Mouse (Mus musculus): ENCODE data around the gene Vdr. TPM values are rescaled to one million over a fixed set of nuclear protein-coding genes. Genes with fewer than 3 reads are reported as not detected.

The Vdr gene
- polyA plus RNA-seq, 1 experiment from 2014 or later: 0.72 TPM

DNA sequence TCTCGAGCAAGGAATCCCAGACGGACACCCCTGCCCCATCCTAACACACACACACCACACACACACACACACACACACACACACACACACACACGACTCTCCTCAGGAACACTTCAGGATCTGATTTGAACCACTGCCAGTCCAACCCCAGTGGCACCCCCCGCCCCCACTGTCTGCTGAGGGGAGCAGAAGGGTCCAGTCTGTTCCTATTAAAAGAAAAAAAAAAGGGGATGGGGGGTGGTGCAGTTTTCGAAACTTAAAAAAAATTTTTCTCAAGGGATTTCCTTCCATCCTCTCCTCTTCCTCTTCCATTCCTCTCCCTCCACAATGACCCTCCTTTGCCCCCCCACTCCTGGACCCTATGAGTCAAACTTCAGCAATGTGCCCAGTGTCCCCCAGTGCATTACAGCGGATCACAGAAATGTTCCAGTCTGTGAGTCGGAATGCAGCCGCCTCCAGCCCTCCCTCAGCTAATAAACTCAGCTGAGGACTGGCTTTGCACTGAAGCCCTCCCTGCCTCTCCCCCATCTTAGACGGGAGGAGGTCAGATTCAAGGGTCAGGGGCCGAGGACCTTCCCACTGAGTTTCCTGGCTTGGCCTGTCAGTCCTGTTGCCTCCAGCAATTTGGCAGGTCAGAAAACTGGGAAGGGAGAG is 78.3 kb downstream of the Vdr start:
- Histone ChIP-seq H3K4me3 (ENCODE audit: low read depth, low read length) (peak overlapping the region; percentile 90), H3K27ac (ENCODE audit: low read depth, low read length) (peak overlapping the region; percentile 96), H3K27me3 (ENCODE audit: control insufficient read depth, insufficient read depth, low read length) (no peaks in the 10 kb centered on the region), H3K4me1 (ENCODE audit: control insufficient read depth, insufficient read depth, low read length) (peaks cover 31% of the 10 kb centered on the region), H3K36me3 (ENCODE audit: control insufficient read depth, insufficient read depth, low read length) (no peaks in the 10 kb centered on the region), H3K9ac (ENCODE audit: low read depth, low read length) (peak overlapping the region; percentile 97), H3K9me3 (replicated peaks; ENCODE audit: control insufficient read depth, low read length) (no peaks in the 10 kb centered on the region), H3K4me2 (peak overlapping the region; percentile 83)
- ATAC-seq (replicated peaks; ENCODE audit: insufficient number of reproducible peaks, low FRiP score, low TSS enrichment): no peak
- WGBS (ENCODE audit: insufficient replicate concordance): 3% methylated on average over 10 of the region's 10 CpGs

DNA sequence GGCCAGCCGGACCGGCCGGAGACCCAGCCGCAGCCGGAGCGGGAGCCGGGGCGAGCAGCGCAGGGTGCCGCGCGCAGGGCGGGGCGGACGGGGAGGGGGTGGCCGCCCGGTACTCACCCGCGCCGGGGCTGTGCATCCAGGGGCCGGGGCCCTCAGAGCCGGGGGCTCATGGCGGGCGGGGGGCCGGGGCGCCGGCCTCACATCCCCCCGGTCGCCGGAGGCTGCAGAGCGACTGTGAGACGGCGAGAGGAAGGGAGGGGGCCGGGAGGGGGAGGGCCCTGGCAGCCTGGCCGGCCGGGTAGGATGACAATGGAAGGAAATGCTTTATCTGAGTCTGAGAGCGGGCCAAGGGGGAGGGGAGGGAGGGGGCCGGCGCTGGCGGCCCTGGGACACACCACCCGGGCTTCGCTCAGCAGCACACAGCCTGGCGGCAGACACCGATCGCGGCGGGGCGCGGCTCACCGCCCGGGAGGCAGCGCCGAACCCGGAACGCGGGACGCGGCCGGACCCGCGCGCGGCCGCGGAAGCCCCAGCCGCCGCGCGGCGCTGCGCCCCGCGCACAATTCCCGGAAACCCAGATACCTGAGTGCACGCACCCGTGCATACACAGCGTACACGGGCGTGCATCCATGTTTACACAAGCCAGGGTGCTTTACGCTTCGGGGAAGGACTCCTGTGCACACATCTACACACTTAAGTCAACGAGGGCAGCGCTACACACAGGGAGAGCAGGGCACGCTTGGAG is 79.0 kb downstream of the Vdr start:
- Histone ChIP-seq H3K36me3 (ENCODE audit: control insufficient read depth, insufficient read depth, low read length) (no peaks in the 10 kb centered on the region), H3K27me3 (ENCODE audit: control insufficient read depth, insufficient read depth, low read length) (no peaks in the 10 kb centered on the region), H3K9ac (ENCODE audit: low read depth, low read length) (peak overlapping the region; percentile 97), H3K27ac (ENCODE audit: low read depth, low read length) (peak overlapping the region; percentile 96), H3K9me3 (replicated peaks; ENCODE audit: control insufficient read depth, low read length) (no peaks in the 10 kb centered on the region), H3K4me3 (ENCODE audit: low read depth, low read length) (peak overlapping the region; percentile 90), H3K4me1 (ENCODE audit: control insufficient read depth, insufficient read depth, low read length) (peaks cover 34% of the 10 kb centered on the region), H3K4me2 (peak overlapping the region; percentile 83)
- under 1% methylated on average over 75 of the region's 84 CpGs for WGBS (ENCODE audit: insufficient replicate concordance)
- peak; percentile 81 for ATAC-seq (replicated peaks; ENCODE audit: insufficient number of reproducible peaks, low FRiP score, low TSS enrichment)

DNA sequence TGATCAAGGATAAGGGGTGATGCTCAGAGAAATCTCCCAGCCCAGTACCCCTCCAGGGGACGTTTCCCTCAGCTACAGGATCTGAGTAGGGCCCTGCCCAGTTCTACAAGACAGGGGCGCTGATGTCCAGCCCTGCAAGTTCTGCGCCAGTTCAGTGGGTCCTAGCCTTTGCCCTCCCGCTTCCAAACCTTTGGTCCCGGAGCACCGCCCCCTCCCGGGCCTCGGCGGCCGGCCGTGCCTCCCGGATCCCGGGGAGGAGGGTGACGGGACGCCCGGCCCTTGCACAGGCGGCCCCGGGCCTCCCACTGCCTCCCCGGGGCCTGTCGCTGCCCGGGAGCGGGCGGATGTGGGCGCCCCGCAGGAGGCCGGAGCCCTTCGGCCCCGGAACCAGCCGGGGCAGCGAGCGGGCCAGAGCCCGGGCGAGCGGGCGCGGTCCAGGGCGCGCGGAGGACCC is 79.6 kb downstream of the Vdr start:
- peak; percentile 10; the same call in 1 of the 2 replicates for ATAC-seq (replicated peaks; ENCODE audit: insufficient number of reproducible peaks, low FRiP score, low TSS enrichment)

DNA sequence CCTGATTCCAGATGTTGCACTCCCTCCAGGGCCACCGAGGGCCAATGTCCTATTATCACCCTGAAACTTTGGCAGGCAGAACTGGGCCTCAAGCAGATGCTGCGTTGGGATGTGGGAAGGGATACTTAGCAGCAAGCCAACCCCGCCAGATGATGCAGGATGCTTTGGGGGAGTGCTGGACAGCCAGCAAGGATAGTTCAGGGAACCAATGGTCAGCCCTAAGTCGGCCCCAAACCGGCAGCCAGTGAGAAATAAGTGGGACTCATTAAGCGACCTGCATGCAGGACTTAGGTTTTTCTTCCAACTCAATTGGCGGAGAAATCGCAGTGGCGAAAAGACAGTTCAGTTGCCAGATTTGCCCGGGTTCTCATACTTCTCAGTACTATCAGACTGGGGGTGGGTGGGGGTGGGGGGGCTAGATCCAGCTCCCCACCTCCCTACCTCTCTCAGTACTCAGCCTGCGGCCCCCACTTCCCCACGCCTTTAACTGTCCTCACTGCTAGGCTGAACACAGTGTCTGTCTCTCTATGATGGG is 80.1 kb downstream of the Vdr start:
- no peaks in the 10 kb centered on the region for H3K27me3 ChIP-seq (ENCODE audit: control insufficient read depth, insufficient read depth, low read length)
- ATAC-seq (replicated peaks; ENCODE audit: insufficient number of reproducible peaks, low FRiP score, low TSS enrichment): no peak
- H3K36me3 ChIP-seq (ENCODE audit: control insufficient read depth, insufficient read depth, low read length): no peaks in the 10 kb centered on the region
- peak overlapping the region; percentile 83 for H3K4me2 ChIP-seq
- H3K4me3 ChIP-seq (ENCODE audit: low read depth, low read length): peak overlapping the region; percentile 90
- H3K27ac ChIP-seq (ENCODE audit: low read depth, low read length): peak overlapping the region; percentile 96
- WGBS (ENCODE audit: insufficient replicate concordance): 20% methylated on average over 12 of the region's 12 CpGs
- peak overlapping the region; percentile 97 for H3K9ac ChIP-seq (ENCODE audit: low read depth, low read length)
- H3K4me1 ChIP-seq (ENCODE audit: control insufficient read depth, insufficient read depth, low read length): peaks cover 42% of the 10 kb centered on the region
- H3K9me3 ChIP-seq (replicated peaks; ENCODE audit: control insufficient read depth, low read length): no peaks in the 10 kb centered on the region

More for the DNA sequence above, 79.6 kb downstream of the Vdr start:
- Histone ChIP-seq H3K4me2 (peak overlapping the region; percentile 83), H3K9me3 (replicated peaks; ENCODE audit: control insufficient read depth, low read length) (no peaks in the 10 kb centered on the region), H3K4me1 (ENCODE audit: control insufficient read depth, insufficient read depth, low read length) (peaks cover 37% of the 10 kb centered on the region), H3K27ac (ENCODE audit: low read depth, low read length) (peak overlapping the region; percentile 96), H3K27me3 (ENCODE audit: control insufficient read depth, insufficient read depth, low read length) (no peaks in the 10 kb centered on the region), H3K36me3 (ENCODE audit: control insufficient read depth, insufficient read depth, low read length) (no peaks in the 10 kb centered on the region), H3K9ac (ENCODE audit: low read depth, low read length) (peak overlapping the region; percentile 97), H3K4me3 (ENCODE audit: low read depth, low read length) (peak overlapping the region; percentile 90)
- 0% methylated on average over 30 of the region's 39 CpGs for WGBS (ENCODE audit: insufficient replicate concordance)

DNA sequence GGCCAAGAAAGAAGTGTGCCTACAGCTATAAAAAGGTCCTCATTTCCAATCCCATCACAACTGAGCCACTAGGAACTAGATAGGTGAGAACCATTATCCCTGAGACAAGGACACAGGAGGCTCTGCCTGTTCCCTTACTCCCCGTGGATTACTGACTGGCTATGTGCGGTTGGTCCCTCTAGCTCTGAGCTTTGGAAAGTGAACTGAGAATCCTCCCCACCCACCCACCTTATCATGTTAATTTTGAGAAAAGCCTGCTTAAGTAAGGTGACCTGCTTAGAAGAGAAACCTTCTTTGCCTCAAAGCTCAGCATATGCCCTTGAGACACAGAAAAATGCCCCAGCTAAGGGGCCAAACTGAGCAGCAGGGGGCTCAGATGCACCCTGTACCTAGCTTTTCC is 81.0 kb downstream of the Vdr start:
- peak overlapping the region; percentile 97 for H3K9ac ChIP-seq (ENCODE audit: low read depth, low read length)
- H3K36me3 ChIP-seq (ENCODE audit: control insufficient read depth, insufficient read depth, low read length): no peaks in the 10 kb centered on the region
- WGBS (ENCODE audit: insufficient replicate concordance): 42% methylated on average over 2 of the region's 2 CpGs
- H3K27me3 ChIP-seq (ENCODE audit: control insufficient read depth, insufficient read depth, low read length): no peaks in the 10 kb centered on the region
- H3K4me3 ChIP-seq (ENCODE audit: low read depth, low read length): peak overlapping the region; percentile 90
- peak overlapping the region; percentile 83 for H3K4me2 ChIP-seq
- peak overlapping the region; percentile 96 for H3K27ac ChIP-seq (ENCODE audit: low read depth, low read length)
- no peak for ATAC-seq (replicated peaks; ENCODE audit: insufficient number of reproducible peaks, low FRiP score, low TSS enrichment)
- H3K4me1 ChIP-seq (ENCODE audit: control insufficient read depth, insufficient read depth, low read length): peaks cover 49% of the 10 kb centered on the region
- no peaks in the 10 kb centered on the region for H3K9me3 ChIP-seq (replicated peaks; ENCODE audit: control insufficient read depth, low read length)

- H3K36me3 ChIP-seq (ENCODE audit: control insufficient read depth, insufficient read depth, low read length): peaks cover 3% of the 10 kb centered on the region
- 57% methylated on average over 5 of the region's 5 CpGs for WGBS (ENCODE audit: insufficient replicate concordance)
- no peaks in the 10 kb centered on the region for H3K27me3 ChIP-seq (ENCODE audit: control insufficient read depth, insufficient read depth, low read length)
- peak overlapping the region; percentile 83 for H3K4me2 ChIP-seq
- H3K27ac ChIP-seq (ENCODE audit: low read depth, low read length): peak overlapping the region; percentile 96
- no peaks in the 10 kb centered on the region for H3K9me3 ChIP-seq (replicated peaks; ENCODE audit: control insufficient read depth, low read length)
- H3K4me3 ChIP-seq (ENCODE audit: low read depth, low read length): peak overlapping the region; percentile 90
- no peak for ATAC-seq (replicated peaks; ENCODE audit: insufficient number of reproducible peaks, low FRiP score, low TSS enrichment)
- H3K9ac ChIP-seq (ENCODE audit: low read depth, low read length): peak overlapping the region; percentile 97
- H3K4me1 ChIP-seq (ENCODE audit: control insufficient read depth, insufficient read depth, low read length): peaks cover 54% of the 10 kb centered on the region
Observed at GRCm38 (mm10) chr15:97828901-97829338, 81.5 kb downstream of the Vdr start.

DNA sequence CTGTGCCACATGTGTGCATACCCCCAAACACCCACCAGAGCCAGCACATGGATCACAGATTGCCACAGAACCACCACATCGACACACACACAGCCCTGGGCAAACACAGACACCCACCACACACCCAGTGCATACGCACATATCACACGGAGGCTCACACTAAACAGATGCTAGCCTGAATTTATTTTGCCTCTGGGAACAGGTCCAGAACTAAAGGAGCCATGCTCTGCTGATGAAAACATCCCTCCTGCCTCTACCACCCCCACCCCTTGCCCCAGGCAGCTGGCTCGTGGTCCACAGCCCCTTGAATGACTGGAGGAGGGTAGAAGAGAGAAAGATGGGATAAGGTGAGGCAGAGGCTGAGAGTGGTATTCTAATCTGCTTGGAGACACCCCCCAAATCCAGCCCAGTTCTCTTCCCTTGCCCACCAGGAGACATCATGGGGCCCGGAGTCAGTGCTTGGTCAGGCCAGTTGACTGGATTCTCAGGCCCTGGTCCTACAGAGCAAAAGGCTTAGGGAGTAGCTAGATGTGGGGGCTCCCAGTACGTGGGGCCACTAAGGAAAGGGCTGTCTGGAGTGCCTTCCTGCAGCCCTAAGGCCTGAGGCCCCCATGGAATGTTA is 82.1 kb downstream of the Vdr start:
- no peak for ATAC-seq (replicated peaks; ENCODE audit: insufficient number of reproducible peaks, low FRiP score, low TSS enrichment)
- Histone ChIP-seq H3K9me3 (replicated peaks; ENCODE audit: control insufficient read depth, low read length) (no peaks in the 10 kb centered on the region), H3K4me2 (peak overlapping the region; percentile 83), H3K4me1 (ENCODE audit: control insufficient read depth, insufficient read depth, low read length) (peaks cover 59% of the 10 kb centered on the region), H3K9ac (ENCODE audit: low read depth, low read length) (peak overlapping the region; percentile 97), H3K36me3 (ENCODE audit: control insufficient read depth, insufficient read depth, low read length) (peaks cover 3% of the 10 kb centered on the region), H3K27ac (ENCODE audit: low read depth, low read length) (peak overlapping the region; percentile 96), H3K4me3 (ENCODE audit: low read depth, low read length) (peak overlapping the region; percentile 90), H3K27me3 (ENCODE audit: control insufficient read depth, insufficient read depth, low read length) (no peaks in the 10 kb centered on the region)
- 48% methylated on average over 6 of the region's 6 CpGs for WGBS (ENCODE audit: insufficient replicate concordance)

DNA sequence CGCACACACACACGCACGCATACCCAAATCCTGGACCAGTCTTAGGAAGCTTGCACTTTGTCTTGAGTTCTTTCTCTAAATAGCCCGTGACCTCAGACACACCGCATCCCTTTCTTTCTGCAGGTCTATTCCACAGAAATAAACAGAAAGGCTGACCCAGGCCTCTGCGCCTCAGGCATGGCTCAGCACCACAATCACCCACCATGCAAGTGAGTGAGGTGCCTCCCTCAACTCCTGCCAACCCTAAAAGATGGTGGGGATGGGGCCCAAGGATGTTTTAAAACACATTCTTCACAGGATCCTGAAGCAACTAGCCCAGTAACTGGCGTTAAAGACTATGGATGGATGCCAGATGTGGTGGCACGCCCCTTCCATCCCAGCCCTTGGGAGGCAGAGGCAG is 83.0 kb downstream of the Vdr start:
- peaks cover 3% of the 10 kb centered on the region for H3K36me3 ChIP-seq (ENCODE audit: control insufficient read depth, insufficient read depth, low read length)
- peaks cover 68% of the 10 kb centered on the region for H3K4me1 ChIP-seq (ENCODE audit: control insufficient read depth, insufficient read depth, low read length)
- H3K4me2 ChIP-seq: no peak overlapping the region
- no peaks in the 10 kb centered on the region for H3K9me3 ChIP-seq (replicated peaks; ENCODE audit: control insufficient read depth, low read length)
- no peak overlapping the region for H3K27ac ChIP-seq (ENCODE audit: low read depth, low read length)
- H3K4me3 ChIP-seq (ENCODE audit: low read depth, low read length): no peak overlapping the region
- H3K9ac ChIP-seq (ENCODE audit: low read depth, low read length): peak overlapping the region; percentile 43; the same call in 1 of the 2 replicates
- H3K27me3 ChIP-seq (ENCODE audit: control insufficient read depth, insufficient read depth, low read length): no peaks in the 10 kb centered on the region
- no peak for ATAC-seq (replicated peaks; ENCODE audit: insufficient number of reproducible peaks, low FRiP score, low TSS enrichment)
- WGBS (ENCODE audit: insufficient replicate concordance): 82% methylated on average over 8 of the region's 8 CpGs

Measured in heart, embryonic 11.5 days (tissue).